Mouse (Mus musculus) brain, embryonic 14.5 days (tissue): ENCODE results near the gene Cers6.

Experiments used
- CTCF ChIP-seq: fragments of 200-500 bp; IDR thresholded peaks from 2 replicates; pipeline ENCODE4 v1.5.1; 2012; ENCODE audit warnings: inconsistent platforms, mild to moderate bottlenecking, moderate library complexity, borderline replicate concordance; ENCODE audit not compliant: insufficient read depth, insufficient read length; ENCODE audit errors: extremely low read depth
- POLR2A ChIP-seq: fragments of 200-500 bp; IDR thresholded peaks from 2 replicates; pipeline ENCODE4 v1.6.1; 2012; ENCODE audit warnings: mild to moderate bottlenecking, inconsistent platforms, borderline replicate concordance; ENCODE audit not compliant: poor library complexity, insufficient read depth, insufficient read length, severe bottlenecking; ENCODE audit errors: extremely low read depth

DNA sequence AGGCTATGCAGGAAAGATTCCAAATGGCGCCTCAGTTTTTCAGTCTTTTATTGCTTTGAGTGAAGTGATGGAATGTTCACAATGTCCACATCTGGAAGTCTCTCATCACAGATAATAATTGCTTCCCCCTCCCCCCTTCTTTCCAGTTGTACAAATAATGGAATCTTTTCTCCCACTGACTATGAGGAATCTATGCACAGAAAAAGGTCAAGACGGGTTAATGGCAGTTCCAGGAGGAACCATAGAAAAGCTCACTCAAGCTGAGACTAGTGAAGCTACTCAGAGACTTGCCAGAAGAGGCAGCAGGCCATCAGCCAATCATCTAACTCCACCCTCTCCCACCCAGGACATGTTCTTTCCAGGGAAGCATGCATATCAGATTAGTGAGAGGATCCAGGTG is 46.8 kb upstream of the Cers6 start:
- TF ChIP-seq CTCF (no peak), POLR2A (no peak)
